Mouse (Mus musculus): ENCODE results near the gene Nxph3. TPM values are rescaled to one million over a fixed set of nuclear protein-coding genes. Genes with fewer than 3 reads are reported as not detected.

Nxph3 gene
- polyA plus RNA-seq, 1 experiment from 2014 or later = not detected

DNA sequence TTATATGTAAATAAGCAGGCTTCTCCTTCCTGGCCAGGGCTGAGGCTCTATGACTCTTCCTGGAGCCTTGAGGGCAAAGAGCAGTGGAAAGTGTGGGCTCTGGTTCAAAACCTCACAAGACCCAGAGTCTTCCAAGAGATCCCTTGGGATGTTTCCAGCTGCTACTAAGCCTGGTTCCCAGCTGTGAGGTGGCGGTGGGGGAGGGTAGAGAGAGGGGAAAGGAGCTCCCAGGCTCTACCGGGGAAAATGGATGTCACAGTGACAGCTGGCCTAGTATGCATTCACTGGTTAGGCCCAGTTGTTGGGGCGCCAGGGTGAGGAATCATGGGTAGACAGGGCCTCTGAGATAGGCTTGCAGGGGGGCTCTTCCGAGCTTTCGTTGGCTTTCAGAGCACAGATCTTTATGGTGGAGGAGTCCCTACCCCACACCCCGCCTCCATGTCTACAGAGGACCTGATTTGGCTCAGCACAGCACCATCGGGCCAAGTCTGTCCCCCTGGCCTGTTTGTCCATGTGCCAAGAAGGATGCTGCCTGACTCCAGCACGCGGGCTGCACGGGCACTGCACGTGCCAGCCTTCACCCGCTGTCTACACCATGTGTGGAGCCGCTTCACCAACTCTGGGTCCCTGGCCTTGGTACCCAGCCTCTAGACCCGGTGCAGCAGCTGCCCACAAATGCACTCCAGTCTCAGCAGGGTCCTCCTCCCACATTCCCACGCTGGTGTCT lies 24.2 kb upstream of the Nxph3 start:
- Histone ChIP-seq H3K4me3 (ENCODE audit: low read depth, low read length) (no peak overlapping the region), H3K4me2 (ENCODE audit: low read depth, low read length) (no peak overlapping the region), H3K9me3 (ENCODE audit: low read length) (no peaks in the 10 kb centered on the region), H3K27ac (ENCODE audit: low read depth) (no peak overlapping the region), H3K36me3 (replicated peaks; ENCODE audit: insufficient read depth, low read length) (no peaks in the 10 kb centered on the region), H3K9ac (replicated peaks) (no peak overlapping the region), H3K4me1 (ENCODE audit: insufficient read depth) (peaks cover 3% of the 10 kb centered on the region; the same call in 1 of the 2 replicates), H3K27me3 (ENCODE audit: insufficient read depth, low read length) (0 out of 2 replicates have a peak, but pooled peaks cover 8% of the 10 kb centered on the region)
- DNase-seq = no peak
- TF ChIP-seq EP300 (IDR thresholded peaks at IDR 0.05; ENCODE audit: low read depth) = no peak
- TF ChIP-seq CTCF (IDR thresholded peaks at IDR 0.05; ENCODE audit: low read depth) = no peak
- 75% methylated on average over 15 of the region's 15 CpGs for WGBS (ENCODE audit: insufficient replicate concordance)
- ATAC-seq = no peak

DNA sequence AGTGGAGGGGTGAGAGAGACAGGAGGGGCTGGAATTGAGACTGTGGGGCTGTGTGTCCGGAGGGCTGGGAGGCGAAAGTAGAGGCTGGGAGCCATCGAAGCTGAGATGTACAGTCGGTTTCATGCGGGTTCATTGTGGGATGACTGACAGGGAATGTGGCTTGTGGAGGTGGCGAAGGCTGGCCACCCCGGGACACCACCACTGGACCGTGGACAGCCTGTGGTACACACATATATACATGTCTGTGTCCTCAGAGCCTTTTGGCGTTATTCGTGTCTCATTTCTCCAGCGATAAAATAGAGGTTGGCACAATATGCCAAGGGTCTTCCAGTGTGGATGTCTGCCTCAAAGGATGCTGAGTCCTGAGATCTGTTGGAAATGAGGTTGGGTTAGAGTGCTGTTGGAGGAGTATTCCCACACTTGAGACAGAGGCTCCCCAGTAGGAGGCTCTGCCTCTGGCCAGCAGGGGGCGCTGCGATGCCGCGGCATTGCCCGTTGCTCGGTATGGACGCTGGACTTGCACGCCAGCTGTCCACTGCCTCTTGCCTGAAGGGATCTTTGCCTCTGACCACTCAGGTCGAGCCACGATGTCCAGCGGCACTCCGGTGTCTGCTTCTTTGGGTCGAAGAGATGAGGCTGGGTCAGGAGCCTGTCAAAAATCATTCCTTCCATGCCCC lies 19.3 kb upstream of the Nxph3 start:
- TF ChIP-seq CTCF (IDR thresholded peaks at IDR 0.05; ENCODE audit: low read depth) (peak; percentile 99), EP300 (IDR thresholded peaks at IDR 0.05; ENCODE audit: low read depth) (no peak)
- no peak overlapping the region for H3K4me3 ChIP-seq (ENCODE audit: low read depth, low read length)
- 0 out of 2 replicates have a peak, but pooled peaks cover 5% of the 10 kb centered on the region for H3K27me3 ChIP-seq (ENCODE audit: insufficient read depth, low read length)
- no peaks in the 10 kb centered on the region for H3K9me3 ChIP-seq (ENCODE audit: low read length)
- 22% methylated on average over 24 of the region's 24 CpGs for WGBS (ENCODE audit: insufficient replicate concordance)
- DNase-seq (peak; percentile 88), ATAC-seq (peak; percentile 57; the same call in 1 of the 2 replicates)
- no peak overlapping the region for H3K9ac ChIP-seq (replicated peaks)
- H3K4me1 ChIP-seq (ENCODE audit: insufficient read depth) = no peaks in the 10 kb centered on the region
- no peak overlapping the region for H3K4me2 ChIP-seq (ENCODE audit: low read depth, low read length)
- no peaks in the 10 kb centered on the region for H3K36me3 ChIP-seq (replicated peaks; ENCODE audit: insufficient read depth, low read length)
- H3K27ac ChIP-seq (ENCODE audit: low read depth) = no peak overlapping the region

DNA sequence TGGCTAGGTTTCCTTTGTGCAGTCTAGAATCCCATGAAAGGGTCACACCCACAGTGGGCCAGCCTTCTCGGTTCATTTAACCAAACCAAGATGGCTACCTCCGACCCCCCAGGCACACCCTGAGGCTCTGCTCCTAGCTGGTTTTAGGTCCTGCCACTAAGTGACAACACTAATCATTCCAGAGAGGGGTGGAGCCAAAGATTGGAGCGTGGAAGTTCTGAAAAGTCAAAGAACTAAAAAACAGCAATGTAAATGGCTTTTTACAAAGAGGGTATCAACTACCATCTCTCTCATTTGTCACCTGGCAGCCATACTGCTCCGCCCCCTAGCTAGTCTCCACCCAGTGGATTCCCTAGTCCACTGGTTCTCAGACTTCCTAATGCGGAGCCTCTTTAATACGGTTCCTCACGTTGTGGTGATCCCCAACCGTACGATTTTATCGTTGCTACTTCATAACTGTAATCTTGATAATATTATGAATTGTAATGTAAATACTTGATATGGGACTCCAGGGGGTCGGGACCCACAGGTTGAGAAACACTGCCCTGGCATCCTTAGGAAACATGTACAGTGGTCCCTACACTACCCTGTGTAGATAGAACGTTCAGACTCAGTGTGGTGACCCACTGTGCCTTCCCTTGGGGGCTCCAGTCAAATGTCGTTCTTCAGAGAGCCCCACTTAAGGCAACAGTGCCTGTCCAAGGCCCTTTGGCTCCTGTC lies 18.1 kb upstream of the Nxph3 start:
- no peak overlapping the region for H3K27ac ChIP-seq (ENCODE audit: low read depth)

DNA sequence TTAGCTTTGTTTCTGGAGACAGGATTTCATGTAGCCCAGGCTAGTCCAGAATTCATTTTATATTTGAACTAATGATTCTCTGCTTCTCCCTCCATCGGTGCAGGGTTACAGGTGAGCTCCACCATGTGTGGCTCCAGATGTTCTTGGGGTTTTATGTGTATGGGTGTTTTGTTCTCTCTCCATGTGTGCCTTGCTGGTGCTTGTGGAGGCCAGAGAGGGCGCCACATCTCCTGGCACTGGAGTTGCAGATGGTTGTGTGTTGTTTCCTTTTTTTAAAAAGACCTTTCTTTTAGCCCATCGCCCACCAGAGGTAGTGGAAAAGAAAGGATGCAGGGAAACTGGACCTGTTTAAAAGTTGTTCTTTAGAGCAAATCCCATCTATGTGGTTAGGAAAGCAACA lies 13.9 kb upstream of the Nxph3 start:
- TF ChIP-seq EP300 (IDR thresholded peaks at IDR 0.05; ENCODE audit: low read depth) (no peak), CTCF (IDR thresholded peaks at IDR 0.05; ENCODE audit: low read depth) (0 out of 2 replicates have a peak, but pooled peaks have one; percentile 8)
- Histone ChIP-seq H3K4me2 (ENCODE audit: low read depth, low read length) (no peak overlapping the region), H3K9ac (replicated peaks) (no peak overlapping the region), H3K9me3 (ENCODE audit: low read length) (no peaks in the 10 kb centered on the region), H3K27me3 (ENCODE audit: insufficient read depth, low read length) (peaks cover 5% of the 10 kb centered on the region; the same call in 1 of the 2 replicates), H3K4me3 (ENCODE audit: low read depth, low read length) (no peak overlapping the region), H3K27ac (ENCODE audit: low read depth) (no peak overlapping the region), H3K4me1 (ENCODE audit: insufficient read depth) (no peaks in the 10 kb centered on the region), H3K36me3 (replicated peaks; ENCODE audit: insufficient read depth, low read length) (no peaks in the 10 kb centered on the region)
- DNase-seq = no peak
- 75% methylated on average over 3 of the region's 3 CpGs for WGBS (ENCODE audit: insufficient replicate concordance)
- ATAC-seq = no peak

More for the DNA sequence above, 18.1 kb upstream of the Nxph3 start:
- ATAC-seq (no peak), DNase-seq (no peak)
- Histone ChIP-seq H3K4me2 (ENCODE audit: low read depth, low read length) (no peak overlapping the region), H3K9me3 (ENCODE audit: low read length) (no peaks in the 10 kb centered on the region), H3K4me1 (ENCODE audit: insufficient read depth) (no peaks in the 10 kb centered on the region), H3K36me3 (replicated peaks; ENCODE audit: insufficient read depth, low read length) (no peaks in the 10 kb centered on the region), H3K27me3 (ENCODE audit: insufficient read depth, low read length) (0 out of 2 replicates have a peak, but pooled peaks cover 5% of the 10 kb centered on the region), H3K4me3 (ENCODE audit: low read depth, low read length) (no peak overlapping the region), H3K9ac (replicated peaks) (no peak overlapping the region)
- TF ChIP-seq CTCF (IDR thresholded peaks at IDR 0.05; ENCODE audit: low read depth) (no peak), EP300 (IDR thresholded peaks at IDR 0.05; ENCODE audit: low read depth) (no peak)
- 59% methylated on average over 13 of the region's 13 CpGs for WGBS (ENCODE audit: insufficient replicate concordance)

DNA sequence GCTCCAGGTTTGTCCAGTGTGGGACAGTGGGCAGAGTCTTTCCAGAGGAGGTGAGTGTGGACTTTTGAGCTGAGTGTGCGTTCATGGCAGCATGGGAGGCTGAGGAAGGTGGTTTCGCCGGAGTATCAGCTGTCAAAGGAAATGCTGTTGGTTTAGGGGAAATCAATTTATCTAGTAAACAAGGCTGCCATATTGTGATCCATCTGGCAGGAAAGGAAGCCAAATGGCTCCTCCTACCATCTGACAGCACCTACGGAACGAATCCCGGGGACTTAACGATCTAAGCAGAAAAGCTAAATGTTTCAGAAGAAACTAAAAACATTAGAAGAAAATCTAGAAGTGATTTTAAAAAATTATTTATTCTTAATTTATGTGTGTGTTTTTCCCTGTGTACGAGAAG lies 12.9 kb upstream of the Nxph3 start:
- H3K4me1 ChIP-seq (ENCODE audit: insufficient read depth) = no peaks in the 10 kb centered on the region
- peaks cover 3% of the 10 kb centered on the region; the same call in 1 of the 2 replicates for H3K27me3 ChIP-seq (ENCODE audit: insufficient read depth, low read length)
- no peaks in the 10 kb centered on the region for H3K36me3 ChIP-seq (replicated peaks; ENCODE audit: insufficient read depth, low read length)
- 67% methylated on average over 8 of the region's 8 CpGs for WGBS (ENCODE audit: insufficient replicate concordance)
- H3K4me2 ChIP-seq (ENCODE audit: low read depth, low read length) = no peak overlapping the region
- no peak overlapping the region for H3K9ac ChIP-seq (replicated peaks)
- ATAC-seq (no peak), DNase-seq (no peak)
- no peak for TF ChIP-seq EP300 (IDR thresholded peaks at IDR 0.05; ENCODE audit: low read depth)
- H3K4me3 ChIP-seq (ENCODE audit: low read depth, low read length) = no peak overlapping the region
- H3K27ac ChIP-seq (ENCODE audit: low read depth) = no peak overlapping the region
- H3K9me3 ChIP-seq (ENCODE audit: low read length) = no peaks in the 10 kb centered on the region

DNA sequence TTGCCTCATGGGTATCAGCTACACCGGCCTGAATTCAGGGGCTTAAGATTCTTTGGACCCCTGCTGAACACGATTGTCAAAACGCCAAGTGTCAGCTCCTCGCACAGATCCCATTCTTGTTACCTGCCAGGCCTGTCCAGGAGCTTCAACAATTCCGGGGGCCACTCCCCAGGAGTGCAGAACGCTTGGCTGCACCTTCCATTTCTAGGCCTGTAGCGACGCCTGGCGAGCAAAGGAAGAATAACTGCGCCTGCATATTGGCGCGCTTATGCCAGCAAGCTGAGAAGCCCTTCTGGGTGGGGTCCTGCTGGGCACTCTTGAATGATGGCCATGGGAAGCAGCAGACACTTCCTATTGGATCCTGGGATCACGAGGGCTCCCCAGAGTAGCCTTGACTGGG lies 7.2 kb upstream of the Nxph3 start:
- no peak overlapping the region for H3K9ac ChIP-seq (replicated peaks)
- H3K4me3 ChIP-seq (ENCODE audit: low read depth, low read length) = no peak overlapping the region
- no peaks in the 10 kb centered on the region for H3K36me3 ChIP-seq (replicated peaks; ENCODE audit: insufficient read depth, low read length)
- no peaks in the 10 kb centered on the region for H3K9me3 ChIP-seq (ENCODE audit: low read length)
- peak; percentile 93 for TF ChIP-seq CTCF (IDR thresholded peaks at IDR 0.05; ENCODE audit: low read depth)
- TF ChIP-seq EP300 (IDR thresholded peaks at IDR 0.05; ENCODE audit: low read depth) = no peak
- DNase-seq (peak; percentile 80), ATAC-seq (peak; percentile 56)
- H3K27ac ChIP-seq (ENCODE audit: low read depth) = no peak overlapping the region
- H3K27me3 ChIP-seq (ENCODE audit: insufficient read depth, low read length) = peaks cover 17% of the 10 kb centered on the region
- 0 out of 2 replicates have a peak, but pooled peaks cover 4% of the 10 kb centered on the region for H3K4me1 ChIP-seq (ENCODE audit: insufficient read depth)
- under 1% methylated on average over 13 of the region's 13 CpGs for WGBS (ENCODE audit: insufficient replicate concordance)
- H3K4me2 ChIP-seq (ENCODE audit: low read depth, low read length) = peak overlapping the region; percentile 67; the same call in 1 of the 2 replicates

All from liver, postnatal 0 days (tissue).